Mouse (Mus musculus): ENCODE measurements around the gene Pde3a. TPM values are rescaled to one million over a fixed set of nuclear protein-coding genes. Genes with fewer than 3 reads are reported as not detected.

The Pde3a gene
- total and polyA plus RNA-seq, 2 experiments = 0.44 to 1.1 TPM

DNA sequence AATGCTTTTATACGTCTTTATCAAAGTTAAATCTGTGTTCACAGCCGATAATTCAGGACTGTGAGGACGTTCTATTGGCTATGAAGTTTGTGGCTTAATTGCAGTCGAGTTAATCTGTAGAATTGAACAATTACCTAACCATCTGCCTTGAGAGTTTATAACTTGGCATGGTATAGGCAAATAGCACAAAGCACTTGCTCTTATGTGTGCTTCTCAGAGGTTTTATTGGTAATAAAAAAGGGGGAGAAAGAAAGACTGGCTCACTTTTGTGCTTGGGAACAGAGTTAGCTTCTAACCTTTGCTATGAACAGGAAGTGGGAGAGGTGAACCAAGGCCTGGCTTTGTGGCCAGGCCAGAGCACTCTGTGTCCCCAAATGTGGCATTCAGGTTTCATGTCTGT, 53.8 kb downstream of the Pde3a start:
- TF ChIP-seq POLR2A (IDR thresholded peaks at IDR 0.05; ENCODE audit: extremely low read depth, insufficient read depth, low read length) (no peak), CTCF (IDR thresholded peaks at IDR 0.05; ENCODE audit: low read depth, low read length) (no peak)
- 82% methylated on average over 4 of the region's 4 CpGs for WGBS
- no peaks in the 10 kb centered on the region for H3K4me1 ChIP-seq (ENCODE audit: control insufficient read depth, insufficient read depth, low read length)
- no peak overlapping the region for H3K27ac ChIP-seq (replicated peaks; ENCODE audit: insufficient read depth, low read depth, low read length)
- no peaks in the 10 kb centered on the region for H3K27me3 ChIP-seq (ENCODE audit: control insufficient read depth, insufficient read depth, low read length)
- no peak for DNase-seq (ENCODE audit: extremely low read depth, low read depth, low spot score)
- H3K36me3 ChIP-seq (ENCODE audit: control insufficient read depth, insufficient read depth, low read length) = no peaks in the 10 kb centered on the region
- no peak overlapping the region for H3K4me3 ChIP-seq (ENCODE audit: insufficient read depth, low read depth, low read length)
- H3K9ac ChIP-seq (ENCODE audit: low read depth, low read length) = no peak overlapping the region
- no peaks in the 10 kb centered on the region for H3K79me2 ChIP-seq (ENCODE audit: control insufficient read depth, insufficient read depth, low read length)

DNA sequence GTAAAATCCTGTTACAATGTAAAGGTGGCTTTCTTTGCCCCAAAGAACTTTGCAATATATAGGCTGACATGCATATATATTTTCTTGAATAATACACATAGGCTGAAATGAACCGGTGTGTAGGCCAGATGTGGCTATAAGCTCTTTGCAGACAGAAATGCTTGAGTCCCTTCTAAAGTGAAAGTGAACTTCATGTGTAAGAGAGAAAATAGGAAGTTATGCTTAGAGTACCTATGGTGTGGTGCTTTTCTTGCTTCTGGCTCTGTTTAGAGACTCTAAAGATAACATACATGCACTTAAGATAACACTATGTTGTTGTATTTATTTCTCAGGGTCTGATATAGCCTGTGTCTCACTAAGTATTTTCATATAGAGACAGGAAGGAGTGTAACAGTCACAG, 58.3 kb downstream of the Pde3a start:
- Histone ChIP-seq H3K36me3 (ENCODE audit: control insufficient read depth, insufficient read depth, low read length) (no peaks in the 10 kb centered on the region), H3K4me3 (ENCODE audit: insufficient read depth, low read depth, low read length) (no peak overlapping the region), H3K27me3 (ENCODE audit: control insufficient read depth, insufficient read depth, low read length) (no peaks in the 10 kb centered on the region), H3K4me1 (ENCODE audit: control insufficient read depth, insufficient read depth, low read length) (no peaks in the 10 kb centered on the region), H3K9ac (ENCODE audit: low read depth, low read length) (no peak overlapping the region), H3K27ac (replicated peaks; ENCODE audit: insufficient read depth, low read depth, low read length) (no peak overlapping the region), H3K79me2 (ENCODE audit: control insufficient read depth, insufficient read depth, low read length) (no peaks in the 10 kb centered on the region)
- no peak for DNase-seq (ENCODE audit: extremely low read depth, low read depth, low spot score)
- 93% methylated on average over 1 of the region's 1 CpGs for WGBS
- TF ChIP-seq CTCF (IDR thresholded peaks at IDR 0.05; ENCODE audit: low read depth, low read length) (no peak), POLR2A (IDR thresholded peaks at IDR 0.05; ENCODE audit: extremely low read depth, insufficient read depth, low read length) (no peak)

DNA sequence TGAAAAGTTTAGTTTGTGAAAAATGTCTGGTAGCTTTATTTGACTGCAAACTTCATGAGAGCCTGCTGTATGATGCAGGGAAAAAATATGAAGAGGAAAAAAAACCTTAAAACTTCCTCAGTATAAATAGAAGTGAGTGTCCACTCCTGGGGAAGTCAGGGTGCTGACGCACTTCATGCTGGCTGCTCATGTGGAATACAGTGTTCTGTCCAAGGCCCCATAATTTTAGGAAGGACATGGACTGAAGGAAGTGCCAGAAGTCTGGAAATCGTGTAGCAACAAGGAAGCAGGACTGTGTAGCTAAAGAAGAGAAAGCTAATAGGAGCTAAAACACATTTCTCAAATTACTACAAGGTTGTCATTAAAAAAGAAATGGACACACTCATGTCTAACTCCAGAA, 59.4 kb downstream of the Pde3a start:
- TF ChIP-seq CTCF (IDR thresholded peaks at IDR 0.05; ENCODE audit: low read depth, low read length) (no peak), POLR2A (IDR thresholded peaks at IDR 0.05; ENCODE audit: extremely low read depth, insufficient read depth, low read length) (no peak)
- no peaks in the 10 kb centered on the region for H3K79me2 ChIP-seq (ENCODE audit: control insufficient read depth, insufficient read depth, low read length)
- 63% methylated on average over 2 of the region's 2 CpGs for WGBS
- no peaks in the 10 kb centered on the region for H3K36me3 ChIP-seq (ENCODE audit: control insufficient read depth, insufficient read depth, low read length)
- H3K9ac ChIP-seq (ENCODE audit: low read depth, low read length) = no peak overlapping the region
- H3K4me3 ChIP-seq (ENCODE audit: insufficient read depth, low read depth, low read length) = no peak overlapping the region
- no peak for DNase-seq (ENCODE audit: extremely low read depth, low read depth, low spot score)
- no peaks in the 10 kb centered on the region for H3K4me1 ChIP-seq (ENCODE audit: control insufficient read depth, insufficient read depth, low read length)
- H3K27me3 ChIP-seq (ENCODE audit: control insufficient read depth, insufficient read depth, low read length) = no peaks in the 10 kb centered on the region
- no peak overlapping the region for H3K27ac ChIP-seq (replicated peaks; ENCODE audit: insufficient read depth, low read depth, low read length)

DNA sequence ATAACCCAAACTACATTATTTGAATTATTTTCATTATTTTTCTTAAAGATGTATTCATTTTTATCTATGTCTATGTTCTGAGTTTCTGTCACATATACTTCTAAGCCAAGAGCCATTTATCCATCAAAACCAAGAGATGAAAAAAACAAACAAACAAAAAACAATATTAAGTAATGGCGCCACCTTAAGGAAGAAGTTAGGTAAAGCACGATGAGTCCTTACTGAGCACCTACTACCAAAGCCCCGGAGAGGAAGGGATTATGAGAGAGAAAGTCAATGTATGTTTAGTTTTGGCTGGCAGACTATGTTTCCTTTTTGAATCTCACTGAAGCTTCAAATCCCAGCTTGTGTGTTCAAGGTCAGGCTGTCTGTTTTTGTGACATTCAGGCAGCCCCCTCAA, 60.8 kb downstream of the Pde3a start:
- H3K36me3 ChIP-seq (ENCODE audit: control insufficient read depth, insufficient read depth, low read length) = no peaks in the 10 kb centered on the region
- no peaks in the 10 kb centered on the region for H3K27me3 ChIP-seq (ENCODE audit: control insufficient read depth, insufficient read depth, low read length)
- H3K27ac ChIP-seq (replicated peaks; ENCODE audit: insufficient read depth, low read depth, low read length) = no peak overlapping the region
- DNase-seq (ENCODE audit: extremely low read depth, low read depth, low spot score) = no peak
- no peak for TF ChIP-seq CTCF (IDR thresholded peaks at IDR 0.05; ENCODE audit: low read depth, low read length)
- TF ChIP-seq POLR2A (IDR thresholded peaks at IDR 0.05; ENCODE audit: extremely low read depth, insufficient read depth, low read length) = no peak
- no peaks in the 10 kb centered on the region for H3K79me2 ChIP-seq (ENCODE audit: control insufficient read depth, insufficient read depth, low read length)
- H3K9ac ChIP-seq (ENCODE audit: low read depth, low read length) = no peak overlapping the region
- no peak overlapping the region for H3K4me3 ChIP-seq (ENCODE audit: insufficient read depth, low read depth, low read length)
- H3K4me1 ChIP-seq (ENCODE audit: control insufficient read depth, insufficient read depth, low read length) = no peaks in the 10 kb centered on the region
- 43% methylated on average over 3 of the region's 3 CpGs for WGBS

DNA sequence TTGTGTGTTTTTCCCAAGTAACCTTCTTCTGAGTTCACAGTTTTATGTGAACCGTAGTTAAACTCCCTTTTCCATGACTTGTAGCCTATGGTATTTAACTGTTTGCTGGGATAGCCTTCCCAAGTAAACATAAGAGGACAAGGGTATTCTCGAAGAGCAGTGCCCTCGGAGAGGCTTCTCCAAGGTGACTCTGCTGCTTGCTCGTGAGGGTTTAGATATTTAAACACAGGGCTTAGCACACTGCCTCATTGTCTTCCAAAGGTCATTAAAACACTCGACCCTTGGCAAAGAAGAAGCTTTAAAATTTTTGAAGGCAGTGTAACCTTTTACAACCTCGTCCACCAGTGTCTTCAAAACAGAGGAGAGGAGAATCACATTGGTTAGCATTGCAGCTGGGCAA, 61.3 kb downstream of the Pde3a start:
- H3K4me3 ChIP-seq (ENCODE audit: insufficient read depth, low read depth, low read length) = no peak overlapping the region
- no peak overlapping the region for H3K27ac ChIP-seq (replicated peaks; ENCODE audit: insufficient read depth, low read depth, low read length)
- TF ChIP-seq CTCF (IDR thresholded peaks at IDR 0.05; ENCODE audit: low read depth, low read length) (no peak), POLR2A (IDR thresholded peaks at IDR 0.05; ENCODE audit: extremely low read depth, insufficient read depth, low read length) (no peak)
- 34% methylated on average over 6 of the region's 6 CpGs for WGBS
- H3K9ac ChIP-seq (ENCODE audit: low read depth, low read length) = no peak overlapping the region
- no peaks in the 10 kb centered on the region for H3K79me2 ChIP-seq (ENCODE audit: control insufficient read depth, insufficient read depth, low read length)
- DNase-seq (ENCODE audit: extremely low read depth, low read depth, low spot score) = no peak
- H3K27me3 ChIP-seq (ENCODE audit: control insufficient read depth, insufficient read depth, low read length) = no peaks in the 10 kb centered on the region
- no peaks in the 10 kb centered on the region for H3K4me1 ChIP-seq (ENCODE audit: control insufficient read depth, insufficient read depth, low read length)
- no peaks in the 10 kb centered on the region for H3K36me3 ChIP-seq (ENCODE audit: control insufficient read depth, insufficient read depth, low read length)

DNA sequence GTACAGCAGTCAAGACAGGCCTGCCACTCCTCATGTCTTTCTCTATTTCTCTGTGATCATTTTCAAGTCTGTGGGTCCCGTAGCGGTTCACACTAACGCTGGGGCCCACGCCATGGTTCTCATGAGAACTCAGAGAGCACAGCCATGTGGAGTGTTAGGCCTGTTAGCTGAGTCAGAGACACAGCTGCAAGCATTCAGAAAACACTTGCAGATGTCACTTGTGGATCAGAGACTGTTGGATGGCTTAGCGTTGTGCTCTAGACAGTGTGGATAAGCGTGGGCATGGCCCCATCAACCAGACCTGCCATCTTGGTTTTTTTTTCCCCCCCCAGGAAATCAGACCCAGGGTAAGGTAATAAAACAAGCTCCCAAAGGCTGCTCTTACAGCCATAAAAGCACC, 62.5 kb downstream of the Pde3a start:
- Histone ChIP-seq H3K36me3 (ENCODE audit: control insufficient read depth, insufficient read depth, low read length) (no peaks in the 10 kb centered on the region), H3K27me3 (ENCODE audit: control insufficient read depth, insufficient read depth, low read length) (no peaks in the 10 kb centered on the region), H3K4me3 (ENCODE audit: insufficient read depth, low read depth, low read length) (no peak overlapping the region), H3K9ac (ENCODE audit: low read depth, low read length) (no peak overlapping the region), H3K79me2 (ENCODE audit: control insufficient read depth, insufficient read depth, low read length) (no peaks in the 10 kb centered on the region), H3K27ac (replicated peaks; ENCODE audit: insufficient read depth, low read depth, low read length) (no peak overlapping the region), H3K4me1 (ENCODE audit: control insufficient read depth, insufficient read depth, low read length) (no peaks in the 10 kb centered on the region)
- 90% methylated on average over 6 of the region's 6 CpGs for WGBS
- no peak for DNase-seq (ENCODE audit: extremely low read depth, low read depth, low spot score)
- TF ChIP-seq CTCF (IDR thresholded peaks at IDR 0.05; ENCODE audit: low read depth, low read length) (no peak), POLR2A (IDR thresholded peaks at IDR 0.05; ENCODE audit: extremely low read depth, insufficient read depth, low read length) (no peak)

Measured in liver, adult 2 months (tissue).